Mouse (Mus musculus) spleen, adult 2 months (tissue): ENCODE results near the gene Ubtd1.

Experiments used
- CTCF ChIP-seq: fragments of 200-500 bp; IDR thresholded peaks from 2 replicates; pipeline ENCODE4 v1.5.1; 2011; ENCODE audit warnings: mild to moderate bottlenecking, inconsistent platforms; ENCODE audit not compliant: insufficient read depth, insufficient read length, insufficient replicate concordance; ENCODE audit errors: extremely low read depth
- POLR2A ChIP-seq: fragments of 200-500 bp; IDR thresholded peaks from 2 replicates; pipeline ENCODE4 v1.6.1; 2011; ENCODE audit warnings: low read depth, low read length, inconsistent platforms

DNA sequence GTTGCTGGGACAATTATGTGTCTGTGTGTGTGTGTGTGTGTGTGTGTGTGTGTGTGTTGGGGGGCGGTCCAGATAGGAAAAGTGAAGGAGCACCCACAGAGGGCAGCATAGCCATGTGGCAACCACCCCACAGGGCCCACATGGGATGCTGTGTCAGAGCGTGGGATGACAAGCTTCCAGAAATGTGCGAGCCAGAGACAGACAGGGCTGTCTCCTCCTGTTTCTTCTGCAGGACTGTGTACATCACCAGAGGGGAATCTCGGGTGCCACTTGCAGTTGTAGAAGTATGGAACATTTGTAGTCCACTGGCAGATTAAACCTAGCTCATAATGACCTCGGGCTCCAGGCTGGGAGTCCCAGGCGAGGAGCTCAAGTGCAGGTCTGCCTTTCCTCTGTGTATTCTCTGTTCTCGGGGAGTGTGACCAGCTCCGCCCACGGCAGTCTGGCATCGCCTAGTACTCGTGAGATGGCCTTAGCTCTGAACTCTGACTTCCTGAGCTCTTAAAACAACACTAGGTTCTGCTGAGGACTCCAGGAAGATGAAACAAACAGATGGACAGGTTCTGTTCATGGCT is 53.4 kb downstream of the Ubtd1 start:
- no peak for TF ChIP-seq CTCF
- no peak for TF ChIP-seq POLR2A
